Mouse (Mus musculus) midbrain, embryonic 15.5 days (tissue): Measurements from ENCODE around the gene Nphs2. TPM values are rescaled to one million over a fixed set of nuclear protein-coding genes. Genes with fewer than 3 reads are reported as not detected.
"Not testable (repeated sequence)": the region's sequence is repeated elsewhere in the genome, so short reads cannot be mapped to it uniquely, and the experiment has no call there.

Experiments used
- ATAC-seq: fragments of 200-750 bp; cut with Nextera tagmentation; replicated peaks from 2 replicates; pipeline ENCODE4 v1.8.0; 2017; ENCODE audit warnings: moderate TSS enrichment
- H3K27ac ChIP-seq: fragments of 300-500 bp; sonication (generic); 2 replicates; pipeline ENCODE4 v1.5.1; 2015; ENCODE audit warnings: mild to moderate bottlenecking, inconsistent platforms
- H3K27me3 ChIP-seq: fragments of 300-500 bp; sonication (generic); replicated peaks from 2 replicates; pipeline ENCODE4 v1.6.1; 2015; ENCODE audit warnings: inconsistent platforms
- H3K36me3 ChIP-seq: fragments of 300-500 bp; sonication (generic); replicated peaks from 2 replicates; pipeline ENCODE4 v1.6.1; 2015; ENCODE audit warnings: inconsistent platforms
- H3K4me1 ChIP-seq: fragments of 300-500 bp; sonication (generic); 2 replicates; pipeline ENCODE4 v1.6.1; 2015; ENCODE audit warnings: inconsistent platforms
- H3K4me2 ChIP-seq: fragments of 300-500 bp; sonication (generic); 2 replicates; pipeline ENCODE4 v1.6.1; 2015; ENCODE audit warnings: inconsistent platforms, mild to moderate bottlenecking, moderate library complexity
- H3K4me3 ChIP-seq: fragments of 300-500 bp; sonication (generic); 2 replicates; pipeline ENCODE4 v1.5.1; 2015; ENCODE audit warnings: mild to moderate bottlenecking, inconsistent platforms
- H3K9ac ChIP-seq: fragments of 300-500 bp; sonication (generic); 2 replicates; pipeline ENCODE4 v1.6.1; 2015; ENCODE audit warnings: mild to moderate bottlenecking, inconsistent platforms
- H3K9me3 ChIP-seq: fragments of 300-500 bp; sonication (generic); 2 replicates; pipeline ENCODE4 v1.6.1; 2016; ENCODE audit warnings: inconsistent platforms
- WGBS: fragments of 180-500 bp; shearing (Covaris S2); methylation state at CpG from one replicate; pipeline ENCODE4 v1.1.7; 2015; ENCODE audit warnings: mixed read lengths; 5-methylcytosine and 5-hydroxymethylcytosine counted together
- polyA plus RNA-seq: library from polyadenylated mRNA; unstranded; fragments of >200 nt; fragmentation: Nextera tagmentation; extraction: Ambion mirVana; gene quantifications from 2 replicates; pipeline ENCODE4 v1.2.1, GENCODE M21; 2015

Nphs2 gene
- 0.93 and 0.95 TPM in 2 replicates for polyA plus RNA-seq

GRCm38 (mm10) chr1:156310630-156311029 is at the start of gene Nphs2:
TSS of gene Nphs2 (plus strand) at chr1:156310727.
- Histone ChIP-seq H3K27ac (no peak within 1 kb of the TSS), H3K27me3 (peaks cover 27% of the 10 kb centered on the region), H3K4me1 (peaks cover 5% of the 10 kb centered on the region; the same call in 1 of the 2 replicates), H3K4me3 (peak within 1 kb of the TSS; percentile 22), H3K9ac (no peak within 1 kb of the TSS), H3K4me2 (peak within 1 kb of the TSS; percentile 40), H3K9me3 (no peaks in the 10 kb centered on the region), H3K36me3 (no peaks in the 10 kb centered on the region)
- ATAC-seq, result no peak
- WGBS, result 5% methylated on average over 29 of the region's 29 CpGs

DNA sequence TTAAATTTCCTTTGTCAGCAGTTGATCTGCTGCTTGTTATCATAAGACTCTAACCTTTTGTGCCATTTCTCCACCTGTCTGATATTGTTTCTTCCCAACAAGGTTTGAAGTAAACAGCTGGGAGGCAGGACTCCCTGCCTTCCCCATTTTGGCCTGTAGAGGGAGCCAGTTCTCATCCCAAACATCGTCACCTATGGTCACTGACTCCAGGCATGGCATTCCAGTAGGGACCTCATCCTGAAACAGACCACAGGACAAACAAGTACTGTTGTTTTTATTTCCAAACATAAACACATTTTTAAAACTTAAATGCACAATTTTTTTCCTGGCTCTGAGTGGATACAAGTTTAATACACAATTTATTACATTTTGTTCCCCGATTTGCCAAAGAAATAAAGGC is 47.2 kb upstream of the Nphs2 start:
- H3K4me3 ChIP-seq, result no peak overlapping the region
- no peak overlapping the region for H3K9ac ChIP-seq
- H3K4me1 ChIP-seq, result no peaks in the 10 kb centered on the region
- no peak overlapping the region for H3K27ac ChIP-seq
- H3K4me2 ChIP-seq, result no peak overlapping the region
- H3K36me3 ChIP-seq, result no peaks in the 10 kb centered on the region
- ATAC-seq, result no peak
- H3K9me3 ChIP-seq, result no peaks in the 10 kb centered on the region
- WGBS, result 52% methylated on average over 2 of the region's 2 CpGs
- H3K27me3 ChIP-seq, result no peaks in the 10 kb centered on the region

GRCm38 (mm10) chr1:156263946-156264345 is 46.6 kb upstream of the Nphs2 start:
- no peak for ATAC-seq
- WGBS, result 87% methylated on average over 8 of the region's 8 CpGs
- no peaks in the 10 kb centered on the region for H3K4me1 ChIP-seq
- no peak overlapping the region for H3K27ac ChIP-seq
- H3K4me2 ChIP-seq, result no peak overlapping the region
- H3K9ac ChIP-seq, result no peak overlapping the region
- no peak overlapping the region for H3K4me3 ChIP-seq
- no peaks in the 10 kb centered on the region for H3K36me3 ChIP-seq
- H3K9me3 ChIP-seq, result no peaks in the 10 kb centered on the region
- no peaks in the 10 kb centered on the region for H3K27me3 ChIP-seq

- H3K27ac ChIP-seq, H3K9me3 ChIP-seq, ATAC-seq, H3K27me3 ChIP-seq, H3K36me3 ChIP-seq, H3K9ac ChIP-seq, H3K4me2 ChIP-seq, H3K4me3 ChIP-seq, H3K4me1 ChIP-seq: not testable (repeated sequence)
- 30% methylated on average over 3 of the region's 3 CpGs for WGBS
Observed at GRCm38 (mm10) chr1:156268546-156268945, 42.0 kb upstream of the Nphs2 start.

DNA sequence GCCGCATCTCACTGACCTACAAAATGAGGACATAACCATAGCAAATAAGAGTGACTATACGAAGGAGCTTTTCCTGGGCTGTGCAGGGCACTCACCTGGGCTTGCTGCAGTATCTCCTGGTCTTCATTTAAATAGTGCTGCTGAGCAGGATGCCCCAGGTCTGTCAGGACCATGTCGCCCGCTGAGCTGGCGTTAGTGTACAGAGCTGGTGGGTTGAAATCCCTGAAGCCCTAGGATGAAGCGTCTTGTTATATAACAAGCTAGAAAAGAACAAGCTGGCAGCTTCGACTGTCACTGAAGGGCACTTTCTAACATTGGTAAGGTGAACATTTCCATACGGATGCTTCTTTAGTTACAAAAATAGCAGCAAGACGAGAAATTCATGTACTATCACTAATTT is 40.1 kb upstream of the Nphs2 start:
- ATAC-seq, result no peak
- Histone ChIP-seq H3K9me3 (no peaks in the 10 kb centered on the region), H3K4me1 (peaks cover 4% of the 10 kb centered on the region; the same call in 1 of the 2 replicates), H3K4me3 (no peak overlapping the region), H3K36me3 (no peaks in the 10 kb centered on the region), H3K9ac (no peak overlapping the region), H3K27me3 (no peaks in the 10 kb centered on the region), H3K4me2 (no peak overlapping the region), H3K27ac (no peak overlapping the region)
- 78% methylated on average over 9 of the region's 9 CpGs for WGBS

- Histone ChIP-seq H3K27ac (peak overlapping the region; percentile 59; the same call in 1 of the 2 replicates), H3K4me1 (peaks cover 4% of the 10 kb centered on the region; the same call in 1 of the 2 replicates), H3K4me3 (no peak overlapping the region), H3K36me3 (no peaks in the 10 kb centered on the region), H3K4me2 (no peak overlapping the region), H3K27me3 (no peaks in the 10 kb centered on the region), H3K9me3 (no peaks in the 10 kb centered on the region), H3K9ac (no peak overlapping the region)
- ATAC-seq, result peak; percentile 80
- 17% methylated on average over 5 of the region's 5 CpGs for WGBS
Observed at GRCm38 (mm10) chr1:156271654-156272053, 38.9 kb upstream of the Nphs2 start.

GRCm38 (mm10) chr1:156273647-156274046 is 36.9 kb upstream of the Nphs2 start:
- no peak for ATAC-seq
- Histone ChIP-seq H3K27me3 (no peaks in the 10 kb centered on the region), H3K36me3 (no peaks in the 10 kb centered on the region), H3K9me3 (no peaks in the 10 kb centered on the region), H3K27ac (no peak overlapping the region), H3K4me1 (peaks cover 4% of the 10 kb centered on the region; the same call in 1 of the 2 replicates), H3K9ac (no peak overlapping the region), H3K4me2 (no peak overlapping the region), H3K4me3 (no peak overlapping the region)
- WGBS, result 70% methylated on average over 7 of the region's 7 CpGs

DNA sequence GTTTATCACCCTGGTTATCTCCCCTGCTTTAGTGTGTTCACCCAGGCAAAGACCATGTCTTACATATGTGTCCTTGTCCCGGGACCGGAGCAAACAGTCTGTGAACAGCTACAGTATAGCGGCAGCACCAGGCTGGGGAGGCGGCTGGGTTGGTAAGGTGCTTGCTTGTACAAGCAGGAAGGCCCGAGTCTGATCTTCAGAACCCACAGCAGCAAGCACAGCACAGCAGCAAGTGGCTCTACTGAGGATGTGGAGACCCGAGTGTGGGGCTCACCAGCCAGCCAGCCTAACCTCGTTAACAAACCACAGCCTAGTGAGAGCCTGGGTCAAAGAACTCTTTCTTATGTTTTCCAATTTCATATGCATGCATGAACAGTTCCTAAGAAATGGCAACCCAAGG is 30.4 kb upstream of the Nphs2 start:
- no peaks in the 10 kb centered on the region for H3K9me3 ChIP-seq

GRCm38 (mm10) chr1:156284207-156284606 is 26.3 kb upstream of the Nphs2 start:
- no peaks in the 10 kb centered on the region for H3K27me3 ChIP-seq
- H3K36me3 ChIP-seq, result no peaks in the 10 kb centered on the region
- WGBS, result 81% methylated on average over 10 of the region's 10 CpGs
- no peak overlapping the region for H3K9ac ChIP-seq
- H3K4me1 ChIP-seq, result no peaks in the 10 kb centered on the region
- ATAC-seq, result no peak
- no peak overlapping the region for H3K27ac ChIP-seq
- no peak overlapping the region for H3K4me2 ChIP-seq
- no peaks in the 10 kb centered on the region for H3K9me3 ChIP-seq
- no peak overlapping the region for H3K4me3 ChIP-seq

More for the DNA sequence above, 30.4 kb upstream of the Nphs2 start:
- no peaks in the 10 kb centered on the region for H3K36me3 ChIP-seq
- H3K27ac ChIP-seq, result no peak overlapping the region
- H3K4me1 ChIP-seq, result no peaks in the 10 kb centered on the region
- no peak overlapping the region for H3K4me3 ChIP-seq
- no peak for ATAC-seq
- H3K27me3 ChIP-seq, result no peaks in the 10 kb centered on the region
- no peak overlapping the region for H3K9ac ChIP-seq
- WGBS, result 87% methylated on average over 7 of the region's 7 CpGs
- H3K4me2 ChIP-seq, result no peak overlapping the region

- Histone ChIP-seq H3K4me2 (no peak overlapping the region), H3K9ac (no peak overlapping the region), H3K4me1 (no peaks in the 10 kb centered on the region), H3K36me3 (no peaks in the 10 kb centered on the region), H3K27ac (no peak overlapping the region), H3K27me3 (no peaks in the 10 kb centered on the region), H3K9me3 (no peaks in the 10 kb centered on the region), H3K4me3 (no peak overlapping the region)
- WGBS, result 40% methylated on average over 9 of the region's 9 CpGs
- no peak for ATAC-seq
Observed at GRCm38 (mm10) chr1:156284851-156285540, 25.5 kb upstream of the Nphs2 start.

DNA sequence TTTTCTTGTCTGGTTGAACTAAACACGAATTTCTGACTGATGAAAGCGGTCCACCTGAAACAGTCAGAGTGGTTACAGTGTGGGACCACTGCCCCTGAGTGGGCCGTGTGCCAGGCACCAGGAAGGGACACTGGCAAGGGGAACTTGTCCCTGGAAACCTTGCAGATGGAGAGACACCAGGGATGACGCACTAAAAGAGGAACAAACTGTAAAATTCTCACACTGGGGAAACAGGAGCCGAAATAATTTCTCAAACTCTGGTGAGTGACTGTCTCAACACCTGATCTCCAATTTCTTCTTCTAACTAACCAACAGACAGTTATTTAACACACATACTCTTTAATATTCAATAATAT is 25.0 kb upstream of the Nphs2 start:
- H3K27me3 ChIP-seq, result no peaks in the 10 kb centered on the region
- H3K27ac ChIP-seq, result no peak overlapping the region
- H3K4me1 ChIP-seq, result no peaks in the 10 kb centered on the region
- H3K9ac ChIP-seq, result no peak overlapping the region
- ATAC-seq, result no peak
- WGBS, result 87% methylated on average over 5 of the region's 5 CpGs
- no peak overlapping the region for H3K4me3 ChIP-seq
- H3K4me2 ChIP-seq, result no peak overlapping the region
- no peaks in the 10 kb centered on the region for H3K9me3 ChIP-seq
- no peaks in the 10 kb centered on the region for H3K36me3 ChIP-seq

GRCm38 (mm10) chr1:156288556-156289221 is 21.8 kb upstream of the Nphs2 start:
- Histone ChIP-seq H3K4me3 (no peak overlapping the region), H3K9me3 (no peaks in the 10 kb centered on the region), H3K4me2 (no peak overlapping the region), H3K4me1 (no peaks in the 10 kb centered on the region), H3K36me3 (no peaks in the 10 kb centered on the region), H3K27ac (no peak overlapping the region), H3K27me3 (no peaks in the 10 kb centered on the region), H3K9ac (no peak overlapping the region)
- WGBS, result 83% methylated on average over 9 of the region's 9 CpGs
- ATAC-seq, result no peak

GRCm38 (mm10) chr1:156289222-156289587 is 21.3 kb upstream of the Nphs2 start:
- H3K4me3 ChIP-seq, ATAC-seq: not testable (repeated sequence)
- 73% methylated on average over 10 of the region's 10 CpGs for WGBS

More at GRCm38 (mm10) chr1:156289222-156289587, 21.3 kb upstream of the Nphs2 start:
- not testable (repeated sequence) for H3K9me3 ChIP-seq, H3K27me3 ChIP-seq, H3K27ac ChIP-seq, H3K4me1 ChIP-seq, H3K4me2 ChIP-seq, H3K36me3 ChIP-seq, H3K9ac ChIP-seq
